Mouse (Mus musculus) embryonic facial prominence, embryonic 11.5 days (tissue): Measurements from ENCODE around the gene Klf12. TPM values are rescaled to one million over a fixed set of nuclear protein-coding genes. Genes with fewer than 3 reads are reported as not detected.

ENCODE experiments used
- ATAC-seq: fragments of 200-750 bp; cut with Nextera tagmentation; replicated peaks from 2 replicates; pipeline ENCODE4 v1.8.0; 2017; ENCODE audit warnings: low read depth; ENCODE audit not compliant: insufficient number of reproducible peaks, low FRiP score, low TSS enrichment
- DNase-seq: peaks from one replicate; pipeline ENCODE4 v3.0.0-alpha.2; 2015; ENCODE audit warnings: low spot score
- H3K27ac ChIP-seq: fragments of 300-500 bp; sonication (generic); replicated peaks from 2 replicates; pipeline ENCODE4 v1.5.1; 2014; ENCODE audit warnings: mild to moderate bottlenecking, low read depth, low read length, control low read depth
- H3K27me3 ChIP-seq: fragments of 300-500 bp; sonication (generic); 2 replicates; pipeline ENCODE4 v1.6.1; 2014; ENCODE audit warnings: mild to moderate bottlenecking, low read length, moderate library complexity, mixed read lengths; ENCODE audit not compliant: control insufficient read depth, insufficient read depth
- H3K36me3 ChIP-seq: fragments of 300-500 bp; sonication (generic); replicated peaks from 2 replicates; pipeline ENCODE4 v1.6.1; 2014; ENCODE audit warnings: low read depth, mild to moderate bottlenecking, low read length, moderate library complexity, mixed read lengths; ENCODE audit not compliant: control insufficient read depth, insufficient read depth
- H3K4me1 ChIP-seq: fragments of 300-500 bp; sonication (generic); 2 replicates; pipeline ENCODE4 v1.6.1; 2014; ENCODE audit warnings: low read length, mixed read lengths; ENCODE audit not compliant: control insufficient read depth, insufficient read depth
- H3K4me2 ChIP-seq: fragments of 300-500 bp; sonication (generic); 2 replicates; pipeline ENCODE4 v1.6.1; 2014; ENCODE audit warnings: low read depth, mild to moderate bottlenecking, control low read depth, low read length, moderate library complexity
- H3K4me3 ChIP-seq: fragments of 300-500 bp; sonication (generic); 2 replicates; pipeline ENCODE4 v1.5.1; 2014; ENCODE audit warnings: low read depth, low read length, control low read depth
- H3K9ac ChIP-seq: fragments of 300-500 bp; sonication (generic); replicated peaks from 2 replicates; pipeline ENCODE4 v1.6.1; 2014; ENCODE audit warnings: mild to moderate bottlenecking, control low read depth, low read length
- H3K9me3 ChIP-seq: fragments of 300-500 bp; sonication (generic); replicated peaks from 2 replicates; pipeline ENCODE4 v1.6.1; 2016; ENCODE audit warnings: mild to moderate bottlenecking, low read length, inconsistent platforms, mixed read lengths; ENCODE audit not compliant: control insufficient read depth
- WGBS: fragments of 180-500 bp; shearing (Covaris S2); extraction: QIAGEN DNeasy Blood & Tissue Kit; methylation state at CpG from one replicate; pipeline ENCODE4 v1.1.7; 2014; 5-methylcytosine and 5-hydroxymethylcytosine counted together
- polyA plus RNA-seq: library from polyadenylated mRNA; unstranded; fragments of >200 nt; fragmentation: Nextera tagmentation; extraction: Ambion mirVana; gene quantifications from 2 replicates; pipeline ENCODE4 v1.2.1, GENCODE M21; 2014

The Klf12 gene
- polyA plus RNA-seq, 1 experiment from 2014 or later: 22.2 TPM

DNA sequence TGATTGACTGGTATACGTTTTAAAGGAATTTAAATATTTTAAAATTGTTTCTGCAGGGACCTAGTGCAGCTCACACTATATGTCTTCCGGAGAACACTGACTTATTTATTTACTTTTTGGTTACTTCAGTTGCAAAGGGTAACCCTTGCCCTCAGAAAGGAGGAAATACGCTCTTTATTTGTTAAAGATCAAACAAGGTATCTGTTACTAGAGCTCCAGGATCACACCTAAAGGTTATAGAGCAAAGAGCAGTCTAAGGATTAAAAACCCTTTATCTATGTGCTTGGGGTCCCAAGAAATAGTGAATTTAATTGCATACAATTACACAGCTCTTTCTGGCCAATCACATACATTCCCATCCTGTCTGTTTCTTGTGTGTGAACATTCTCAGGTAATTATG is 188.7 kb downstream of the Klf12 start:
- no peak for ATAC-seq
- Histone ChIP-seq H3K4me2 (no peak overlapping the region), H3K4me1 (no peaks in the 10 kb centered on the region), H3K27ac (no peak overlapping the region), H3K27me3 (no peaks in the 10 kb centered on the region), H3K4me3 (no peak overlapping the region), H3K9ac (no peak overlapping the region), H3K9me3 (no peaks in the 10 kb centered on the region), H3K36me3 (no peaks in the 10 kb centered on the region)
- WGBS: 72% methylated on average over 3 of the region's 3 CpGs
- DNase-seq: no peak

- H3K27ac ChIP-seq: no peak overlapping the region
- no peak overlapping the region for H3K4me3 ChIP-seq
- H3K4me2 ChIP-seq: no peak overlapping the region
- no peak for DNase-seq
- no peaks in the 10 kb centered on the region for H3K4me1 ChIP-seq
- H3K27me3 ChIP-seq: no peaks in the 10 kb centered on the region
- ATAC-seq: no peak
- no peaks in the 10 kb centered on the region for H3K9me3 ChIP-seq
- 75% methylated on average over 1 of the region's 1 CpGs for WGBS
- H3K36me3 ChIP-seq: no peaks in the 10 kb centered on the region
- H3K9ac ChIP-seq: no peak overlapping the region
Measured at GRCm38 (mm10) chr14:100090517-100090916, 194.0 kb downstream of the Klf12 start.

- Histone ChIP-seq H3K27ac (no peak overlapping the region), H3K9me3 (no peaks in the 10 kb centered on the region), H3K4me1 (no peaks in the 10 kb centered on the region), H3K27me3 (no peaks in the 10 kb centered on the region), H3K4me3 (no peak overlapping the region), H3K4me2 (no peak overlapping the region), H3K9ac (no peak overlapping the region), H3K36me3 (no peaks in the 10 kb centered on the region)
- WGBS: 83% methylated on average over 4 of the region's 4 CpGs
- DNase-seq (no peak), ATAC-seq (no peak)
Measured at GRCm38 (mm10) chr14:100079620-100080019, 204.9 kb downstream of the Klf12 start.

DNA sequence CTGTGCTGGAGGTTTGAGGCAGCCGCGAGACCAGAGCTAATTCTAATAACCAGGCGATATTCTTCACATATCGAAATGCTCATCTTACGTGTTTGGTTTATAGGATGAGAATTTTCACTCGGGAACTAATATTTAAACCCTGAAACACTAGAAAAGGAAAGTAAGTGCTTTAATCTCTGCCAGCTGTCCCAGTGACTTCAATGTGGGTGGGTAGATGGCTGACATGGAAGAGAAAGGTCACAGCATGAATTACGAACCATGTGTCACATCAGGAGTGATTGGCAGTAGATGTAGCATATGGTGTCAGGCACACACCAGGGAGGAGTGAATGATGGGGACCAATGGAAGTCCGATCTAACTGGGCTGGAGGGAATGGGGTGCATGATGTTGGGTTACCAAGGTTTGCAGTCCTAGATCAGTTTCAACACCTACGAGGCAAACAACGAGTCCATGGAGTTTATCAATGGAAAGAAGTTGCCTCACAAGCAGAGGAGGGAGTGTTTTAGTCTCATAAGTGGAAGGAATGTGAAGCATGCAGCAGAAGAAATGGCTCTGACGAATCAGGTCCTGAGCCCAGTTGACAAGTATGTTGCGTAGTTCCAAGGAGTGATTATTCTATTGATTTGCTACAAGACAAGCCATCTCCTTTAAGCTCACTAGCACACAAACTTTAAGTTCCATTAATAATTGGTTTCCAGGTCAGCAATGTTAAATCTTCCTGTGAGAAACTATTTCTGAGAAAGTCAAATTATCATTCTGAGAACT is 211.9 kb downstream of the Klf12 start:
- no peak for ATAC-seq
- H3K27ac ChIP-seq: no peak overlapping the region
- no peaks in the 10 kb centered on the region for H3K36me3 ChIP-seq
- no peak overlapping the region for H3K4me2 ChIP-seq
- peak; percentile 23 for DNase-seq
- no peak overlapping the region for H3K4me3 ChIP-seq
- H3K27me3 ChIP-seq: no peaks in the 10 kb centered on the region
- H3K4me1 ChIP-seq: no peaks in the 10 kb centered on the region
- no peaks in the 10 kb centered on the region for H3K9me3 ChIP-seq
- H3K9ac ChIP-seq: no peak overlapping the region
- WGBS: 64% methylated on average over 12 of the region's 12 CpGs

DNA sequence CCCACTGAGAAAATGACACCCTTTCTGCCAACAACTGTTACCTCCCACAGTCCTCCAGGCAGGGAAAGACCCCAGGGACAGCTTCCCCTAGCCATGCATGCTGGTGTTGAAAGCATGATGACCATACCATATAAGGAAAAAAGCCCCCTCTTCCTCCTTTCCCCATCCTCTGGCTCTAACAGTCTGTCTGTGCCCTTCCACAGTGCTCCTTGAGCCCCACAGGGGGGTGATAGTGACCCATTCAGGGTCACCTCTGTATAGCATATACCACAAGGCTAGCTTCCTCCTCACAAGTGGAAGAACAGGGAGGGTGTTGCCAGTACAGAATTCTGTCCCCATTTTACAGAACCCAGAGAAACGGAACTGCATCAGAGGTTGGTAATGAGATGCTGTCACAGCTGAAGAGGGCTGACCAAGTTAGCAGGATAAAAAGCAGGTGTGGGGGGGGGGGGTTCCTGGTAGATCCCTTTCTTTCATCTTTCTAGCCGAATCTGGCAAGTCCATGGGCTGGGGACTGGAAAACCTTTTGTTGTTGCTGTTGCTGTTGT is 214.9 kb downstream of the Klf12 start:
- no peaks in the 10 kb centered on the region for H3K4me1 ChIP-seq
- H3K9me3 ChIP-seq: no peaks in the 10 kb centered on the region
- H3K36me3 ChIP-seq: no peaks in the 10 kb centered on the region
- no peak overlapping the region for H3K4me3 ChIP-seq
- DNase-seq: no peak
- no peaks in the 10 kb centered on the region for H3K27me3 ChIP-seq
- no peak for ATAC-seq
- no peak overlapping the region for H3K4me2 ChIP-seq
- 36% methylated on average over 2 of the region's 2 CpGs for WGBS
- no peak overlapping the region for H3K27ac ChIP-seq
- no peak overlapping the region for H3K9ac ChIP-seq

- Histone ChIP-seq H3K36me3 (no peaks in the 10 kb centered on the region), H3K9me3 (no peaks in the 10 kb centered on the region), H3K4me2 (no peak overlapping the region), H3K4me1 (no peaks in the 10 kb centered on the region), H3K27me3 (no peaks in the 10 kb centered on the region), H3K27ac (no peak overlapping the region), H3K4me3 (no peak overlapping the region), H3K9ac (no peak overlapping the region)
- 24% methylated on average over 5 of the region's 5 CpGs for WGBS
- no peak for DNase-seq
- no peak for ATAC-seq
Measured at GRCm38 (mm10) chr14:100068715-100069114, 215.8 kb downstream of the Klf12 start.

GRCm38 (mm10) chr14:100062516-100062915 is 222.0 kb downstream of the Klf12 start:
- Histone ChIP-seq H3K4me2 (no peak overlapping the region), H3K4me1 (no peaks in the 10 kb centered on the region), H3K27me3 (no peaks in the 10 kb centered on the region), H3K9me3 (no peaks in the 10 kb centered on the region), H3K27ac (no peak overlapping the region), H3K4me3 (no peak overlapping the region), H3K36me3 (no peaks in the 10 kb centered on the region), H3K9ac (no peak overlapping the region)
- 100% methylated on average over 1 of the region's 1 CpGs for WGBS
- no peak for ATAC-seq
- no peak for DNase-seq

GRCm38 (mm10) chr14:100054150-100054549 is 230.3 kb downstream of the Klf12 start:
- Histone ChIP-seq H3K9ac (no peak overlapping the region), H3K4me3 (no peak overlapping the region), H3K27ac (no peak overlapping the region), H3K27me3 (no peaks in the 10 kb centered on the region), H3K4me1 (no peaks in the 10 kb centered on the region), H3K36me3 (no peaks in the 10 kb centered on the region), H3K9me3 (no peaks in the 10 kb centered on the region), H3K4me2 (no peak overlapping the region)
- ATAC-seq: no peak
- DNase-seq: no peak
- 71% methylated on average over 2 of the region's 2 CpGs for WGBS
